Mouse (Mus musculus) liver, embryonic 11.5 days (tissue): ENCODE data around the gene Olfr1394. TPM values are rescaled to one million over a fixed set of nuclear protein-coding genes. Genes with fewer than 3 reads are reported as not detected.
A peak's percentile ranks its signal among the peaks of the same experiment; 100 is the strongest.
"Not testable (repeated sequence)": the region's sequence is repeated elsewhere in the genome, so short reads cannot be mapped to it uniquely, and the experiment has no call there.

ENCODE experiments used
- ATAC-seq: fragments of 200-750 bp; cut with Nextera tagmentation; replicated peaks from 2 replicates; pipeline ENCODE4 v1.8.0; 2017; ENCODE audit warnings: moderate number of reproducible peaks, mild to moderate bottlenecking, moderate TSS enrichment, moderate library complexity; ENCODE audit not compliant: low FRiP score
- DNase-seq: peaks from one replicate; pipeline ENCODE4 v3.0.0-alpha.2; 2017; ENCODE audit warnings: low spot score
- H3K27ac ChIP-seq: fragments of 300-500 bp; sonication (generic); 2 replicates; pipeline ENCODE4 v1.5.1; 2014; ENCODE audit warnings: mild to moderate bottlenecking, low read depth, low read length, control low read depth
- H3K27me3 ChIP-seq: fragments of 300-500 bp; sonication (generic); replicated peaks from 2 replicates; pipeline ENCODE4 v1.6.1; 2014; ENCODE audit warnings: low read length, mixed read lengths; ENCODE audit not compliant: control insufficient read depth, insufficient read depth
- H3K36me3 ChIP-seq: fragments of 300-500 bp; sonication (generic); 2 replicates; pipeline ENCODE4 v1.6.1; 2014; ENCODE audit warnings: mild to moderate bottlenecking, low read length, moderate library complexity, mixed read lengths; ENCODE audit not compliant: control insufficient read depth, insufficient read depth
- H3K4me1 ChIP-seq: fragments of 300-500 bp; sonication (generic); replicated peaks from 2 replicates; pipeline ENCODE4 v1.6.1; 2014; ENCODE audit warnings: low read length, mixed read lengths; ENCODE audit not compliant: control insufficient read depth, insufficient read depth
- H3K4me2 ChIP-seq: fragments of 300-500 bp; sonication (generic); 2 replicates; pipeline ENCODE4 v1.6.1; 2014; ENCODE audit warnings: mild to moderate bottlenecking, control low read depth, moderate library complexity
- H3K4me3 ChIP-seq: fragments of 300-500 bp; sonication (generic); 2 replicates; pipeline ENCODE4 v1.5.1; 2014; ENCODE audit warnings: low read depth, low read length, control low read depth
- H3K9ac ChIP-seq: fragments of 300-500 bp; sonication (generic); 2 replicates; pipeline ENCODE4 v1.6.1; 2014; ENCODE audit warnings: low read depth, low read length, control low read depth
- H3K9me3 ChIP-seq: fragments of 300-500 bp; sonication (generic); 2 replicates; pipeline ENCODE4 v1.6.1; 2016; ENCODE audit warnings: low read length, inconsistent platforms, mixed read lengths; ENCODE audit not compliant: control insufficient read depth
- WGBS: fragments of 180-500 bp; shearing (Covaris S2); extraction: QIAGEN DNeasy Blood & Tissue Kit; methylation state at CpG from one replicate; pipeline ENCODE4 v1.1.7; 2014; 5-methylcytosine and 5-hydroxymethylcytosine counted together
- polyA plus RNA-seq: library from polyadenylated mRNA; unstranded; fragments of >200 nt; fragmentation: Nextera tagmentation; extraction: Ambion mirVana; gene quantifications from 2 replicates; pipeline ENCODE4 v1.2.1, GENCODE M21; 2014

Gene Olfr1394
- polyA plus RNA-seq, 1 experiment from 2014 or later, result not detected

- Histone ChIP-seq H3K27ac (no peak overlapping the region), H3K27me3 (no peaks in the 10 kb centered on the region), H3K4me1 (no peaks in the 10 kb centered on the region), H3K9ac (no peak overlapping the region), H3K4me2 (no peak overlapping the region), H3K36me3 (no peaks in the 10 kb centered on the region), H3K4me3 (no peak overlapping the region), H3K9me3 (no peaks in the 10 kb centered on the region)
- no peak for DNase-seq
- ATAC-seq, result no peak
- 71% methylated on average over 6 of the region's 6 CpGs for WGBS
Measured at GRCm38 (mm10) chr11:49186452-49186851, 32.3 kb downstream of the Olfr1394 start.

GRCm38 (mm10) chr11:49186955-49187488 is 32.8 kb downstream of the Olfr1394 start, which contains the start of gene Btnl9:
Gene Btnl9, minus strand, starts transcription at chr11:49187159.
- H3K4me1 ChIP-seq, result no peaks in the 10 kb centered on the region
- no peak within 1 kb of the TSS for H3K4me3 ChIP-seq
- ATAC-seq (no peak), DNase-seq (no peak)
- H3K27ac ChIP-seq, result no peak within 1 kb of the TSS
- H3K9me3 ChIP-seq, result no peaks in the 10 kb centered on the region
- H3K4me2 ChIP-seq, result no peak within 1 kb of the TSS
- WGBS, result 59% methylated on average over 8 of the region's 8 CpGs
- no peaks in the 10 kb centered on the region for H3K36me3 ChIP-seq
- no peak within 1 kb of the TSS for H3K9ac ChIP-seq
- no peaks in the 10 kb centered on the region for H3K27me3 ChIP-seq

- Histone ChIP-seq H3K27ac (no peak overlapping the region), H3K36me3 (no peaks in the 10 kb centered on the region), H3K9ac (no peak overlapping the region), H3K4me2 (no peak overlapping the region), H3K4me1 (no peaks in the 10 kb centered on the region), H3K9me3 (no peaks in the 10 kb centered on the region), H3K4me3 (no peak overlapping the region), H3K27me3 (no peaks in the 10 kb centered on the region)
- WGBS, result 69% methylated on average over 10 of the region's 10 CpGs
- no peak for DNase-seq
- ATAC-seq, result no peak
Measured at GRCm38 (mm10) chr11:49187701-49188100, 33.5 kb downstream of the Olfr1394 start.

- Histone ChIP-seq H3K9ac (no peak overlapping the region), H3K4me2 (no peak overlapping the region), H3K36me3 (no peaks in the 10 kb centered on the region), H3K27ac (no peak overlapping the region), H3K9me3 (no peaks in the 10 kb centered on the region), H3K27me3 (no peaks in the 10 kb centered on the region), H3K4me3 (no peak overlapping the region), H3K4me1 (no peaks in the 10 kb centered on the region)
- DNase-seq (no peak), ATAC-seq (no peak)
- 2% methylated on average over 7 of the region's 7 CpGs for WGBS
Measured at GRCm38 (mm10) chr11:49189737-49190136, 35.6 kb downstream of the Olfr1394 start.

GRCm38 (mm10) chr11:49191083-49191482 is 36.9 kb downstream of the Olfr1394 start:
- Histone ChIP-seq H3K36me3 (no peaks in the 10 kb centered on the region), H3K27me3 (no peaks in the 10 kb centered on the region), H3K4me2 (no peak overlapping the region), H3K4me3 (no peak overlapping the region), H3K9me3 (no peaks in the 10 kb centered on the region), H3K9ac (no peak overlapping the region), H3K27ac (no peak overlapping the region), H3K4me1 (no peaks in the 10 kb centered on the region)
- WGBS, result 43% methylated on average over 2 of the region's 2 CpGs
- DNase-seq (no peak), ATAC-seq (no peak)

GRCm38 (mm10) chr11:49194771-49195170 is 40.6 kb downstream of the Olfr1394 start:
- H3K27ac ChIP-seq, H3K4me3 ChIP-seq, H3K36me3 ChIP-seq, ATAC-seq, H3K4me2 ChIP-seq, H3K9ac ChIP-seq, H3K4me1 ChIP-seq, H3K27me3 ChIP-seq, DNase-seq, H3K9me3 ChIP-seq: not testable (repeated sequence)
- 91% methylated on average over 9 of the region's 9 CpGs for WGBS

GRCm38 (mm10) chr11:49195819-49196322 is 41.7 kb downstream of the Olfr1394 start:
- peaks cover 3% of the 10 kb centered on the region; the same call in 1 of the 2 replicates for H3K9me3 ChIP-seq
- no peak overlapping the region for H3K9ac ChIP-seq
- no peaks in the 10 kb centered on the region for H3K27me3 ChIP-seq
- no peak overlapping the region for H3K4me3 ChIP-seq
- 55% methylated on average over 7 of the region's 7 CpGs for WGBS
- H3K27ac ChIP-seq, result peak overlapping the region; percentile 15; the same call in 1 of the 2 replicates
- no peak for ATAC-seq
- no peak for DNase-seq
- no peaks in the 10 kb centered on the region for H3K36me3 ChIP-seq
- no peaks in the 10 kb centered on the region for H3K4me1 ChIP-seq
- H3K4me2 ChIP-seq, result no peak overlapping the region

GRCm38 (mm10) chr11:49200666-49201065 is 46.5 kb downstream of the Olfr1394 start:
- no peak for DNase-seq
- no peak for ATAC-seq
- no peak overlapping the region for H3K4me3 ChIP-seq
- no peak overlapping the region for H3K9ac ChIP-seq
- no peak overlapping the region for H3K27ac ChIP-seq
- H3K36me3 ChIP-seq, result no peaks in the 10 kb centered on the region
- H3K27me3 ChIP-seq, result no peaks in the 10 kb centered on the region
- H3K9me3 ChIP-seq, result peaks cover 3% of the 10 kb centered on the region; the same call in 1 of the 2 replicates
- H3K4me2 ChIP-seq, result no peak overlapping the region
- H3K4me1 ChIP-seq, result peaks cover 18% of the 10 kb centered on the region

GRCm38 (mm10) chr11:49201142-49201541 is 47.0 kb downstream of the Olfr1394 start:
- H3K9me3 ChIP-seq, result peaks cover 3% of the 10 kb centered on the region; the same call in 1 of the 2 replicates
- no peaks in the 10 kb centered on the region for H3K27me3 ChIP-seq
- no peak overlapping the region for H3K9ac ChIP-seq
- no peak overlapping the region for H3K4me2 ChIP-seq
- H3K27ac ChIP-seq, result no peak overlapping the region
- DNase-seq (no peak), ATAC-seq (no peak)
- H3K36me3 ChIP-seq, result no peaks in the 10 kb centered on the region
- H3K4me3 ChIP-seq, result no peak overlapping the region
- peaks cover 20% of the 10 kb centered on the region for H3K4me1 ChIP-seq
